Mouse (Mus musculus) midbrain, embryonic 10.5 days (tissue): ENCODE measurements around the gene Nfib. TPM values are rescaled to one million over a fixed set of nuclear protein-coding genes. Genes with fewer than 3 reads are reported as not detected.

Experiments
- DNase-seq: peaks from one replicate; pipeline ENCODE4 v3.0.0-alpha.2; 2017; ENCODE audit warnings: low spot score
- H3K27ac ChIP-seq: fragments of 300-500 bp; sonication (generic); replicated peaks from 2 replicates; pipeline ENCODE4 v1.5.1; 2016; ENCODE audit warnings: mild to moderate bottlenecking
- H3K27me3 ChIP-seq: fragments of 300-500 bp; sonication (generic); 2 replicates; pipeline ENCODE4 v1.6.1; 2016; ENCODE audit warnings: low read depth, mild to moderate bottlenecking; ENCODE audit not compliant: poor library complexity, severe bottlenecking
- H3K36me3 ChIP-seq: fragments of 300-500 bp; sonication (generic); 2 replicates; pipeline ENCODE4 v1.6.1; 2016; ENCODE audit warnings: mild to moderate bottlenecking, moderate library complexity
- H3K4me1 ChIP-seq: fragments of 300-500 bp; sonication (generic); 2 replicates; pipeline ENCODE4 v1.6.1; 2016
- H3K4me3 ChIP-seq: fragments of 300-500 bp; sonication (generic); 2 replicates; pipeline ENCODE4 v1.5.1; 2016; ENCODE audit warnings: mild to moderate bottlenecking, moderate library complexity
- H3K9me3 ChIP-seq: fragments of 300-500 bp; sonication (generic); replicated peaks from 2 replicates; pipeline ENCODE4 v1.6.1; 2016; ENCODE audit warnings: mild to moderate bottlenecking
- WGBS: fragments of 180-500 bp; shearing (Covaris S2); methylation state at CpG from one replicate; pipeline ENCODE4 v1.1.7; 2016; 5-methylcytosine and 5-hydroxymethylcytosine counted together
- polyA plus RNA-seq: library from polyadenylated mRNA; unstranded; fragments of >200 nt; fragmentation: Nextera tagmentation; extraction: Ambion mirVana; gene quantifications from 2 replicates; pipeline ENCODE4 v1.2.1, GENCODE M21; 2016

The Nfib gene
- polyA plus RNA-seq, 1 experiment from 2014 or later, result 9.8 TPM

DNA sequence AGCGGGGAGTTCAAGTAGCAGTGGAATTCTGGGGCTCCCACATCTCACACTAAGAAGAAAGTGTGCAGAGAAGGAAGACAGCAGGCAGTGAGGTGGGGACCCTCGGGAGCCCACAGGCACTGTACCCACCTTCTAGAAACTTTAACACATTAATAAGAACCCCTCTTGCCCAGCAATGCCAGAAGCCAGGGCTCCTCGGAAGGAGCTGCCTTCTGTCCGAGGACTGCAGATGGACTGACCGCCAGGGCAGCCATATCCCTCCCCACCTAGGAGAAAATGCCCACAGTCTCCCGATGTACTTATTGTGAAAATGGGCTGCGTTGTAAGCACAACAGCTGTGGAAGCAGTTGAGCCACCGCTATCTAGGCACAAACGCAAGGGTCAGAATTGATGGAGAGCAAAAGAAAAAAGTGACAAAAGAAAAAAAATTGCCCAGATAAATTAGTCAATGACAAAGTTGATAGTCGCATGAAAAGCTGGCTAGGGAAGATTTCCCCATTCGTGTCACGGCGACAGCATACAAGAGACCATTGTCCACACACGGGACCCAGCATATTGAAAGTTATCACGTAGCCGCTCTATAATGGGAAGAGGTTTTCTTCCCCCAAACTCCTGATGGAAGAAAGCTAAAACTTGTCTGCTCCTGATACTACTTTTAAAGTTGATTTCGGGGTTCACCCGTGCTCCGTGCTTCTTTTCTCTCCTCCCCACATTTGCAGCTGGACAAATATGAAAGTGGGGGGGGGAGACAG lies 1.3 kb downstream of the Nfib start:
- 88% methylated on average over 19 of the region's 19 CpGs for WGBS
- Histone ChIP-seq H3K27me3 (no peaks in the 10 kb centered on the region), H3K4me3 (no peak overlapping the region), H3K27ac (peak overlapping the region; percentile 78; the same call in 1 of the 2 replicates), H3K36me3 (no peaks in the 10 kb centered on the region), H3K4me1 (peaks cover 30% of the 10 kb centered on the region), H3K9me3 (no peaks in the 10 kb centered on the region)
- DNase-seq, result no peak

GRCm38 (mm10) chr4:82702808-82703207 lies 2.7 kb downstream of the Nfib start:
- 77% methylated on average over 6 of the region's 6 CpGs for WGBS
- Histone ChIP-seq H3K4me3 (no peak overlapping the region), H3K27ac (no peak overlapping the region), H3K27me3 (no peaks in the 10 kb centered on the region), H3K9me3 (no peaks in the 10 kb centered on the region), H3K4me1 (peaks cover 26% of the 10 kb centered on the region), H3K36me3 (no peaks in the 10 kb centered on the region)
- no peak for DNase-seq

GRCm38 (mm10) chr4:82699504-82699903 lies 6.0 kb downstream of the Nfib start:
- H3K27ac ChIP-seq, result no peak overlapping the region
- peaks cover 9% of the 10 kb centered on the region for H3K4me1 ChIP-seq
- H3K27me3 ChIP-seq, result no peaks in the 10 kb centered on the region
- H3K9me3 ChIP-seq, result no peaks in the 10 kb centered on the region
- DNase-seq, result no peak
- 92% methylated on average over 11 of the region's 11 CpGs for WGBS
- no peaks in the 10 kb centered on the region for H3K36me3 ChIP-seq
- no peak overlapping the region for H3K4me3 ChIP-seq

GRCm38 (mm10) chr4:82698616-82699015 lies 6.9 kb downstream of the Nfib start:
- WGBS, result 93% methylated on average over 12 of the region's 12 CpGs
- H3K4me1 ChIP-seq, result no peaks in the 10 kb centered on the region
- H3K4me3 ChIP-seq, result no peak overlapping the region
- no peaks in the 10 kb centered on the region for H3K27me3 ChIP-seq
- DNase-seq, result no peak
- H3K27ac ChIP-seq, result no peak overlapping the region
- no peaks in the 10 kb centered on the region for H3K36me3 ChIP-seq
- no peaks in the 10 kb centered on the region for H3K9me3 ChIP-seq

- Histone ChIP-seq H3K27me3 (no peaks in the 10 kb centered on the region), H3K27ac (no peak overlapping the region), H3K9me3 (no peaks in the 10 kb centered on the region), H3K4me3 (no peak overlapping the region), H3K36me3 (no peaks in the 10 kb centered on the region), H3K4me1 (peaks cover 1% of the 10 kb centered on the region; the same call in 1 of the 2 replicates)
- no peak for DNase-seq
- 71% methylated on average over 6 of the region's 6 CpGs for WGBS
Observed at GRCm38 (mm10) chr4:82697151-82697550, 8.4 kb downstream of the Nfib start.

GRCm38 (mm10) chr4:82695760-82696501 lies 9.6 kb downstream of the Nfib start:
- no peaks in the 10 kb centered on the region for H3K9me3 ChIP-seq
- H3K27me3 ChIP-seq, result no peaks in the 10 kb centered on the region
- no peak overlapping the region for H3K4me3 ChIP-seq
- H3K27ac ChIP-seq, result no peak overlapping the region
- WGBS, result 82% methylated on average over 5 of the region's 5 CpGs
- H3K4me1 ChIP-seq, result peaks cover 11% of the 10 kb centered on the region
- no peaks in the 10 kb centered on the region for H3K36me3 ChIP-seq
- no peak for DNase-seq

DNA sequence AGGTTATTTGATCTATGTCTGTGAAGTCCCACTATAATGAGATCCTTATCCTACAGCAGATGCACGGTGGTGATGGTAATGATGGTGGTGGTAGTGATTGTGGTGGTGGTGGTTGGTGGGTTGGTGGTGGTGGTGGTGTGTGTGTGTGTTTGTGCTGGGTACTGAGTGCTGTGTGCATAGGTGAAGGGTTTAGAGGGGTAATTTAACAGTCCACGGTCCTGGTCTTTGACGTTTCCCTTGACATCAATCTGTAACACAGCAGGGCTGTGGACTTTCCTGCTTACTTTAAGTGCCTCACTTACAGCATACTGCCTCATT lies 13.6 kb downstream of the Nfib start:
- Histone ChIP-seq H3K4me3 (no peak overlapping the region), H3K9me3 (no peaks in the 10 kb centered on the region), H3K27me3 (no peaks in the 10 kb centered on the region), H3K36me3 (no peaks in the 10 kb centered on the region), H3K4me1 (peaks cover 13% of the 10 kb centered on the region), H3K27ac (no peak overlapping the region; the same call in 1 of the 2 replicates)
- WGBS, result 65% methylated on average over 3 of the region's 3 CpGs
- no peak for DNase-seq

- Histone ChIP-seq H3K4me3 (no peak overlapping the region), H3K4me1 (peaks cover 13% of the 10 kb centered on the region), H3K27me3 (no peaks in the 10 kb centered on the region), H3K27ac (no peak overlapping the region; the same call in 1 of the 2 replicates), H3K36me3 (no peaks in the 10 kb centered on the region), H3K9me3 (no peaks in the 10 kb centered on the region)
- WGBS, result 55% methylated on average over 4 of the region's 4 CpGs
- DNase-seq, result no peak
Observed at GRCm38 (mm10) chr4:82691126-82692008, 14.2 kb downstream of the Nfib start.

DNA sequence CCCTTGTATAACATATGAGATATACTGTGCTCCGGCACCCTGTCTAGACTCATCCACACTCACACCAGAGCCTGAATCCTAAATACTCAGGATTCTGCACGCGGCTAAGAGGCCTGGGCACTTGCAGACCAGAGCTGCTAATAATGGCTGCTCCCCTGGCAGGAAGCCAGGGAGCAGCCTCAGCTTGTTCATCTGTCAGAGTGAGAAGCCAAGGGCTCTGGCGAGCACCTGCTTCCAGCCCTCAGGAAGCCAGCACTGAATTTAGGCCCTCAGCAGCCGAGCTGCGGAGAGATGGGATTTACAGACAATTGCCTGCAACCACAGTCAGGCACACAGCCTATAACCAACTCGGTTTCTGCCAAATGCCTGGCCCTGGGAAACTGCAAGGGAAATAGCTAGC lies 15.3 kb downstream of the Nfib start:
- Histone ChIP-seq H3K9me3 (no peaks in the 10 kb centered on the region), H3K27me3 (no peaks in the 10 kb centered on the region), H3K4me3 (no peak overlapping the region), H3K27ac (no peak overlapping the region), H3K4me1 (peaks cover 13% of the 10 kb centered on the region), H3K36me3 (no peaks in the 10 kb centered on the region)
- no peak for DNase-seq
- WGBS, result 78% methylated on average over 7 of the region's 7 CpGs

DNA sequence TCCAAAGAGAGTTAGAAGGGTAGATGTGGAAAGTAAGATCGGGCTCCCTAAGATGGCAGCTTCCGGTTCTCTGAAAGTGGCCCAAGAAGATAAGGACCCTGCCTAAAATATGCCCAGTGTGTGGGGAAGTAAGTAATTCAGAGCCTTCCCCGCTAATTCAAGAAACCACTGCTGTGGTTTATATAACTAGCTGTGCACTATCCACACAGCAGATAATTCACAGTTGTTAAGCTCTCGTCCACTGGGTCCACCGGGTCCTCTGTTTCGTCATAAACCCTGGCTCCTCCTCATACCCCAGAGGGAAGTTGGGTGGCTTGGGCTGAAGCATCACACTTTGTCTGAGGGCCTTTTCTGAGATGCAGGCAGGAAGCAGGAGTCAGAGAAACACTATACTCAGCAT lies 19.5 kb downstream of the Nfib start:
- 0 out of 2 replicates have a peak, but pooled peaks cover 3% of the 10 kb centered on the region for H3K4me1 ChIP-seq
- no peaks in the 10 kb centered on the region for H3K27me3 ChIP-seq
- no peak overlapping the region for H3K4me3 ChIP-seq
- no peak overlapping the region for H3K27ac ChIP-seq
- no peaks in the 10 kb centered on the region for H3K9me3 ChIP-seq
- DNase-seq, result no peak
- H3K36me3 ChIP-seq, result no peaks in the 10 kb centered on the region
- 92% methylated on average over 6 of the region's 6 CpGs for WGBS

DNA sequence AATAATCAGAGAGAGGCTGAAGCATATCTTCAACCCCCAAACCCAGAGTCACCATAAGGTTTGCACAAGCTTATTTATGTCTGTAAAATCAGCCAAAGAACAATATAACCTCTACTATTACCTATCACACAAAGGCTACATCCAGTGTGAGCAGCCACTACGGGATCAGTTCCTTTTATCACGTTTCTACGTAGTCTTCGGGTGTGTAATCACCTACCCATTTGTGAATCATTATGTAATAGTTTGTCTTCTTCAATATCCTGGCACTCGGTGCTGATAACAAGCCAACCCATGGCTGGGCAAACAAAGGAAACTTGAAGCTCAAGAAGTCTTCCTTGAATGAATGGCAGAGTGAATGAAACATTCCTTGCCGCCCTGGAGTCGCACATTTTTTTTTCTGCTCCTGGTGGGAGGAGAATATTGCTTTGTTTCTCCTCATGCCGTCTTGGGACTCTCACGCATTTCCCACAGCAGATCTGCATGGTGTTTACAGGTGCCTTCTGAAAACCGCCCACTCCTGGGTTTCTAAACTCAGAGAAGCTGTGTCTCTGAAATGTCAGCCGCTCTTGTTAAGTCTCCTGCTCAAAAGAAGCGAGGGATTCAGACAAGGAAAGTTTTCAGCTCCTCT lies 21.3 kb downstream of the Nfib start:
- DNase-seq, result no peak
- no peak overlapping the region for H3K4me3 ChIP-seq

DNA sequence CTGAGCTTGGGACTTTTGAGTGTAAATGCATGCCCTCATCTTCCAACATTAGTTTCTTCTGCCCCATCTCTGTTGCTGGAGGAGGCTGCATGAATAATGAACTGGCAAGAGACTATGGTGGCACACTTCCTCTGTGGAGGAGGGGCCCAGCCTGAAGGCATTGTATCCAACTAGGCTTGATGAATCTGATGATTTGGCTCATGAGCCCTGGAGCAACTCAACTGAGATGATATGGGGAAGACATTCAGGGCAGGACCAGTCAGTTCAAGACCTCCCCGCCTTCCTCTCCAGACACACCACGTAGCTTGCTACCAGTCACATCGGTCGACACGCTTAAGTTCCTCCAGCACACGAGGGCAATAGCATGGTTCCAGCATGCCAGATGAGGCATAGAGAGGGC lies 22.0 kb downstream of the Nfib start:
- DNase-seq, result no peak
- Histone ChIP-seq H3K9me3 (no peaks in the 10 kb centered on the region), H3K4me3 (no peak overlapping the region), H3K27me3 (no peaks in the 10 kb centered on the region), H3K36me3 (no peaks in the 10 kb centered on the region), H3K4me1 (no peaks in the 10 kb centered on the region), H3K27ac (no peak overlapping the region)
- whole genome bisulfite sequencing, result 96% methylated on average over 6 of the region's 6 CpGs

More for the DNA sequence above, 21.3 kb downstream of the Nfib start:
- Histone ChIP-seq H3K4me1 (no peaks in the 10 kb centered on the region), H3K27ac (0 out of 2 replicates have a peak overlapping the region, but pooled peaks have one; percentile 13), H3K27me3 (no peaks in the 10 kb centered on the region), H3K36me3 (no peaks in the 10 kb centered on the region), H3K9me3 (no peaks in the 10 kb centered on the region)
- 84% methylated on average over 12 of the region's 12 CpGs for WGBS
